Mouse (Mus musculus) CH12F3 (cell line): ENCODE data around the gene Pnpla5.

Source experiments
- in situ Hi-C: fragments of 300-500 bp; cut with MboI; formaldehyde crosslinking; loops from 2 replicates; pipeline ENCODE4 v1.14.3; 2020; ENCODE audit warnings: low sequenced_read_pairs

Gene Pnpla5

DNA sequence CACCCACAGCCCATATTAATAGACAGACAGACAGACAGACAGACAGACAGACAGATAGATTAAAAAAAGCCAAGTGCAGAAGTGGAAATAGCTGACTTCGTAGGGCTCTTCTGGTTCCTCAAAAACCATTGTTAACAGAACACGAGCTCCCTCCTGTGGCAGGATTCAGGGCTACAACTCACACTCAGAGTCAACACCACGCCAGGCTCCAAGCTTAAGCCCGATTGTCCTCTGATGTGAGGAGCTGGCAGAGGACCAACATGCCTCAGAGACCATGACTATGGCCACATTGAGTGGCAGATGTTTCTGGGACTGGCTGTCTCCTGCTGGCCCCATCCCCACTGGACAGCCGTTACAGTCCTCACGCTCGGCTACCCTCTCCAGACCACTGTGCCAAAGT, 50.7 kb downstream of the Pnpla5 start:
- in situ Hi-C loops, result loop anchor here (25.0 kb wide), 1 partner anchor 210 kb away; no protein-coding TSS in a partner anchor

DNA sequence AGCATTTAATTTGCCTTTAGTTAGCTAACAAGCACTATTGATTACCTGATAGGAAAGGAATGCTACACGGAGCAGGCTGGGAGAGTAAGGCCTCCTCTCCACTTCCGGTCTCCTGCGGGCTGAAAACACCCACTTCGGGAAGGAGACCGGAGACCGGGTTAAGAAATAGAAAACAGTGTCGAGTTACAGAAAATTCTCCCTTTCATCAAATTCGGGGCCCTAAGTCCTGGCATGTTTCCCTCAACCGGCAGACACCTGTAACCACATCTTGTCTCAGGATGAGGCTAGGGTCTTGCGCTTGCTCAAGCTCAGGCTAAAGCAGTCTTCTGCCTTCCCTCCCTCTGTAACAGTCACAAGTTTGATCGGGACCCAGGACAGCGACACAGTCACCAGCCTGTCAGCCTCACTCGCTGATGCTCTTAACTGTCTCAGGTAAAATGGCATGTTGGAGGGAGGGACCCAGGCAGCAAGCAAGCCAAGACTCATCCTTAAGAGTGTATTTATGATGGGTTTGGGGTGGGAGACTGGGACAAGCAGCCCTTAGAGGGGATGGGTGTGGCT, 52.8 kb downstream of the Pnpla5 start:
- in situ Hi-C loops, result loop anchor here (25.0 kb wide), 1 partner anchor 208 kb away; no protein-coding TSS in a partner anchor

DNA sequence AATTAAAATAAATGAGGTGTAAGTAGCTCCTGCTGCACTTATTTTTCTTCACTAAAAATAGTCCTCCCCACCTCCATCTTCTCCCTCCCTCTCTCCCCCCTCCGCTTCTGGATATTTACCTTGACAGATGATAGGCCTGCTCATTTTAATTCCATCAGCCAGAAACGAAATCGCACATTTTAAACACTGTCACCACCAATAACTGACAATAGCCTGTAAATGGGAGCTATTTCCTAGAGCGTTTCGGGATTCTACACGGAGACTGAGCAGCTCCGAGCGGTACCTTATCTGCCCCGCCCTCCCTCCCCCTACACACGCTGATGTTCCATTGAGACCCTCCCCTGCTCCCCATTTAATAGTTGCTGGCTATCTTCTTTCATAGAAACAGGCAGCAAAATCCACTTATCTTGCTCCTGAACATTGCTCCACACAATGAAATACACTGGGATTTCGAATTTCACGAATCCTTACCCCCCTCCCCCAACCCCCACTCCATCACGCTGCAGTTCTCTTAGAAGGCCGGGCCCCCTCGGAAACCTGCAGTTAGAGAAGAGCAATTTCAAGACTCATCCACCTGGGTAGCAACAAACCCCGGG, 53.4 kb downstream of the Pnpla5 start:
- in situ Hi-C loops, result loop anchor here (25.0 kb wide), 1 partner anchor 207 kb away; no protein-coding TSS in a partner anchor

DNA sequence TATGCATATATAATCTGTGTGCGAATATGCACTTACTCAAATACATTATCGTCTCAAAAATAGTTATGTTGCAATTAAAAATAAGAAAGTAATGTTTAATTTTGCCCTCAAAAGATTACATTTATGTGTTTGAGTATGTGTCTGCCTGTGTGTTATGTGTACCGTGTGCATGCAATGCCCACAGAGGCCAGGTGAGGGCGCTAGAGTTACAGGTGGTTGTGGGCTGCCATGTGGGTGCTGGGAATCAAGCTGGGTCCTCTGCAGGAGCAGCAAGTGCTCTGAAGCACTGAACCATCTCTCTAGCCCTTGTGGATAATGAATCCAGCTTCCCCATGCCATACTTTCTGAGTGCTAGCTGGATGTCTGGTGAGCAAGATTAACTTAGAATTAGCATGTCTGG, 57.3 kb downstream of the Pnpla5 start:
- in situ Hi-C loops, result loop anchor here (25.0 kb wide), 1 partner anchor 203 kb away; no protein-coding TSS in a partner anchor

DNA sequence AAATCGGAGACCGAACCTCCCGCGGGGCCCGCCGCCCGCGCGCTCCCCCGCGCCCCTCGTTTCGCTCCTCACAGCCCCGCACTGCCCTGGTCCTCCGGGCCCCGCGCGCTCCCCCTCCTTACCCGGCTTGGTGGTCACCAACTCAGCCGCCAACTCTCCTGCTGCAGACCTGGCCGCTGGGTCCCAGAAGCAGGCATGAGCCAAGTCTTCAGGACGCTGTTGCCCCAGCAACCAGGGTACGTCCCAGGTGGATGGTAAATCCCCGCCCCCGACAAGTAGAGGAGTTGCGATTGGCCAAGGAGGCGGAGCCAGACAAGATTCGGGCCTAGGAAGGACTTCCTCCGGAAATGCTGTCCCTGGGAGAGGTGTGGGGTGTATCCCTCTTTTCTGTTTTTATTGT, 57.8 kb downstream of the Pnpla5 start, which contains the start of gene Efcab6:
Gene Efcab6, minus strand, starts transcription at position 240 of the 400 bp plus-strand sequence.
- in situ Hi-C loops, result loop anchor here (25.0 kb wide), 1 partner anchor 203 kb away; no protein-coding TSS in a partner anchor
